ENCODE assay signal across 22 mouse cellular contexts in genomic region chr12:3265188-3265587, GRCm38 (mm10). TPM values are rescaled to one million over a fixed set of nuclear protein-coding genes. Genes with fewer than 3 reads are reported as not detected.
DNase-seq lines count a peak whose midpoint lies in the region; ATAC-seq and TF ChIP-seq lines count a peak whose summit lies in the region.
"Had no signal": no experiment of that assay in that cellular context is flagged by ENCODE, and none has a peak within 500 bp of the region (broad histone marks: within the 10 kb centered on the region; RNA-seq: fewer than 3 reads in every experiment).

No protein-coding gene starts in this region.

- no peaks in the 10 kb centered on the region for H3K9me3 ChIP-seq in liver, embryonic 11.5 days (ENCODE audit: control insufficient read depth, low read length)
- H3K9me3 ChIP-seq in liver, postnatal 0 days (ENCODE audit: low read length) = no peaks in the 10 kb centered on the region
- H3K9me3 ChIP-seq in G1E (replicated peaks) (no peaks in the 10 kb centered on the region), MEL (replicated peaks; ENCODE audit: insufficient read depth, low read length) (no peaks in the 10 kb centered on the region)
- H3K9me3 ChIP-seq: embryonic facial prominence, embryonic 13.5 days; embryonic facial prominence, embryonic 15.5 days had no signal

- peaks cover 9% of the 10 kb centered on the region for H3K4me1 ChIP-seq in liver, embryonic 11.5 days (replicated peaks; ENCODE audit: control insufficient read depth, insufficient read depth, low read length)
- 0 out of 2 replicates have a peak, but pooled peaks cover 3% of the 10 kb centered on the region for H3K4me1 ChIP-seq in liver, postnatal 0 days (ENCODE audit: insufficient read depth)
- H3K4me1 ChIP-seq in G1E (ENCODE audit: insufficient read depth, low read depth, low read length) = peaks cover 31% of the 10 kb centered on the region
- peaks cover 9 to 13% of the 10 kb centered on the region in 2 experiments for H3K4me1 ChIP-seq in MEL (ENCODE audit: control insufficient read depth in 1 of 2, insufficient read depth in 2 of 2, low read length in 2 of 2)
- H3K4me1 ChIP-seq: embryonic facial prominence, embryonic 13.5 days; embryonic facial prominence, embryonic 15.5 days; forebrain, embryonic 10.5 days; forebrain, embryonic 12.5 days had no signal

- no peak overlapping the region for H3K9ac ChIP-seq in liver, embryonic 11.5 days (ENCODE audit: low read depth, low read length)
- no peak overlapping the region for H3K9ac ChIP-seq in liver, postnatal 0 days (replicated peaks)
- H3K9ac ChIP-seq in MEL (ENCODE audit: control insufficient read depth, low read depth, low read length, poor library complexity, severe bottlenecking) = no peak overlapping the region
- H3K9ac ChIP-seq: embryonic facial prominence, embryonic 13.5 days; embryonic facial prominence, embryonic 15.5 days; forebrain, embryonic 12.5 days had no signal

- no peak for TF ChIP-seq POLR2A in MEL (IDR thresholded peaks at IDR 0.05; ENCODE audit: control insufficient read depth in 1 of 2, insufficient read depth in 1 of 2, low read depth in 1 of 2, low read length in 2 of 2, poor library complexity in 1 of 2)

- peaks cover 41% of the 10 kb centered on the region for H3K79me2 ChIP-seq in MEL (ENCODE audit: control insufficient read depth, insufficient read depth, low read length, poor library complexity)

- H3K4me2 ChIP-seq in liver, embryonic 11.5 days = no peak overlapping the region
- no peak overlapping the region for H3K4me2 ChIP-seq in liver, postnatal 0 days (ENCODE audit: low read depth, low read length)
- H3K4me2 ChIP-seq: embryonic facial prominence, embryonic 13.5 days; embryonic facial prominence, embryonic 15.5 days; forebrain, embryonic 12.5 days had no signal

- H3K27me3 ChIP-seq in liver, embryonic 11.5 days (replicated peaks; ENCODE audit: control insufficient read depth, insufficient read depth, low read length) = no peaks in the 10 kb centered on the region
- H3K27me3 ChIP-seq in liver, postnatal 0 days (ENCODE audit: insufficient read depth, low read length) = no peaks in the 10 kb centered on the region
- H3K27me3 ChIP-seq in G1E (ENCODE audit: insufficient read depth, low read length) = no peaks in the 10 kb centered on the region
- no peaks in the 10 kb centered on the region for H3K27me3 ChIP-seq in MEL (ENCODE audit: control insufficient read depth in 1 of 2, insufficient read depth in 2 of 2, low read length in 2 of 2)
- H3K27me3 ChIP-seq: embryonic facial prominence, embryonic 13.5 days; embryonic facial prominence, embryonic 15.5 days; forebrain, embryonic 12.5 days had no signal

- no peak for TF ChIP-seq CTCF in liver, postnatal 0 days (IDR thresholded peaks at IDR 0.05; ENCODE audit: low read depth)
- no peak for TF ChIP-seq CTCF in G1E (IDR thresholded peaks at IDR 0.05; ENCODE audit: low read depth, low read length)
- no peak for TF ChIP-seq CTCF in MEL (IDR thresholded peaks at IDR 0.05 in 2 of 3, conservative IDR thresholded peaks at IDR 0.05 in 1 of 3; ENCODE audit: control insufficient read depth in 1 of 3, insufficient read depth in 1 of 3, low read depth in 2 of 3, low read length in 3 of 3, poor library complexity in 1 of 3, severe bottlenecking in 1 of 3)

- whole genome bisulfite sequencing in liver, embryonic 11.5 days = 61% methylated on average over 2 of the region's 2 CpGs
- WGBS in liver, postnatal 0 days (ENCODE audit: insufficient replicate concordance) = 61% methylated on average over 2 of the region's 2 CpGs

- H3K36me3 ChIP-seq in liver, embryonic 11.5 days (ENCODE audit: control insufficient read depth, insufficient read depth, low read length) = peaks cover 4% of the 10 kb centered on the region; the same call in 1 of the 2 replicates
- H3K36me3 ChIP-seq in liver, postnatal 0 days (replicated peaks; ENCODE audit: insufficient read depth, low read length) = peaks cover 10% of the 10 kb centered on the region; the same call in 1 of the 2 replicates
- peaks cover 46% of the 10 kb centered on the region for H3K36me3 ChIP-seq in G1E (replicated peaks)
- peaks cover 13 to 21% of the 10 kb centered on the region in 2 experiments for H3K36me3 ChIP-seq in MEL (ENCODE audit: control insufficient read depth in 1 of 2, insufficient read depth in 2 of 2, low read length in 2 of 2)

- no peak for TF ChIP-seq RAD21 in MEL (IDR thresholded peaks at IDR 0.05; ENCODE audit: low read depth, low read length)

- no peak for DNase-seq in liver, embryonic 11.5 days (ENCODE audit: low spot score)
- no peak for DNase-seq in liver, postnatal 0 days
- DNase-seq in G1E (ENCODE audit: low spot score) = no peak
- no peak for DNase-seq in MEL (ENCODE audit: low read depth, low spot score)
- no peak for DNase-seq in testis, postnatal 14 days (ENCODE audit: low spot score)
- DNase-seq: adrenal gland, adult 2 months; adrenal gland, postnatal 10 days; adrenal gland, postnatal 25 days; cerebellum, adult 11 months; cerebellum, adult 18-20 months; cerebellum, adult 8-10 months; cerebellum, adult 9-11 months; cerebellum, postnatal 14 days; cerebellum, postnatal 36 days; embryo, embryonic 11 days had no signal

- TF ChIP-seq EP300 in liver, postnatal 0 days (IDR thresholded peaks at IDR 0.05; ENCODE audit: low read depth) = no peak
- no peak for TF ChIP-seq EP300 in MEL (IDR thresholded peaks at IDR 0.05; ENCODE audit: low read depth in 1 of 2, low read length in 2 of 2)

- 0 out of 2 replicates have a peak, but pooled peaks have one; percentile 51 for ATAC-seq in liver, embryonic 11.5 days (replicated peaks; ENCODE audit: low FRiP score)
- ATAC-seq in liver, postnatal 0 days = no peak
- ATAC-seq in G1E (ENCODE audit: extremely low read depth, insufficient number of reproducible peaks, low FRiP score, poor library complexity, severe bottlenecking) = peak; percentile 45; the same call in 1 of the 2 replicates
- ATAC-seq: forebrain, embryonic 14.5 days; forebrain, embryonic 16.5 days had no signal

- H3K4me3 ChIP-seq in liver, embryonic 11.5 days (ENCODE audit: low read depth, low read length) = no peak overlapping the region
- no peak overlapping the region for H3K4me3 ChIP-seq in liver, postnatal 0 days (ENCODE audit: low read depth, low read length)
- H3K4me3 ChIP-seq in G1E (ENCODE audit: low read depth, low read length) (no peak overlapping the region), MEL (ENCODE audit: control insufficient read depth in 1 of 2, insufficient read depth in 1 of 2, low read depth in 2 of 2, low read length in 2 of 2) (no peak overlapping the region)
- H3K4me3 ChIP-seq: embryonic facial prominence, embryonic 13.5 days; embryonic facial prominence, embryonic 15.5 days; erythroblast, embryonic 14.5 days; forebrain, embryonic 10.5 days; forebrain, embryonic 12.5 days had no signal

- no peak overlapping the region for H3K27ac ChIP-seq in liver, embryonic 11.5 days (ENCODE audit: low read depth, low read length)
- H3K27ac ChIP-seq in liver, postnatal 0 days (ENCODE audit: low read depth) = no peak overlapping the region
- no peak overlapping the region for H3K27ac ChIP-seq in MEL (ENCODE audit: control insufficient read depth, low read depth, low read length)
- H3K27ac ChIP-seq: embryonic facial prominence, embryonic 13.5 days; embryonic facial prominence, embryonic 15.5 days; forebrain, embryonic 10.5 days; forebrain, embryonic 12.5 days had no signal

TF ChIP-seq in MEL, 35 proteins besides CTCF, POLR2A, EP300 and RAD21:
- TF ChIP-seq ZKSCAN1 (IDR thresholded peaks at IDR 0.05; ENCODE audit: low read depth, low read length) (no peak), GATA1 (IDR thresholded peaks at IDR 0.05; ENCODE audit: low read depth, low read length) (peak; percentile 16; the same call in 1 of the 2 replicates), CHD1 (IDR thresholded peaks at IDR 0.05; ENCODE audit: low read depth, low read length) (no peak), JUND (IDR thresholded peaks at IDR 0.05; ENCODE audit: low read depth, low read length) (no peak), ZNF384 (IDR thresholded peaks at IDR 0.05; ENCODE audit: low read depth, low read length) (no peak), USF1 (IDR thresholded peaks at IDR 0.05; ENCODE audit: low read depth, low read length) (no peak), TCF12 (IDR thresholded peaks at IDR 0.05; ENCODE audit: low read depth, low read length) (peak; percentile 37; the same call in 1 of the 2 replicates), NELFE (IDR thresholded peaks at IDR 0.05; ENCODE audit: low read depth, low read length) (no peak), KAT2A (conservative IDR thresholded peaks at IDR 0.05; ENCODE audit: low read depth, low read length) (no peak), ZC3H11A (IDR thresholded peaks at IDR 0.05; ENCODE audit: low read depth, low read length) (no peak)

RNA-seq across cellular contexts. Expression of gene Rab10, which starts 44.6 kb away (rescaled TPM):
- polyA plus RNA-seq in liver, embryonic 11.5 days (2014; fragmentation: Nextera tagmentation; extraction: Ambion mirVana) = 70.9 and 71.1 TPM in 2 replicates
- polyA plus RNA-seq in liver, postnatal 0 days (2015; fragmentation: Nextera tagmentation; extraction: Ambion mirVana) = 31.6 and 34.6 TPM in 2 replicates
- total RNA-seq in G1E (2014; fragmentation: Nextera tagmentation) (156 and 170 TPM in 2 replicates), G1E (2017) (119 and 131 TPM in 2 replicates), MEL (2012; rRNA removed) (62.5 and 67.7 TPM in 2 replicates)
- polyA plus RNA-seq in G1E (2012) (50.0 and 61.9 TPM in 2 replicates), MEL (2012; ENCODE audit: insufficient read depth in 1 of 2, insufficient read length in 2 of 2, low read depth in 1 of 2, low replicate concordance in 2 of 2, missing spikeins in 1 of 2) (10 to 100 TPM; 41.3 to 71.8 TPM)
